Mouse (Mus musculus): Measurements from ENCODE around the gene Cldn11. TPM values are rescaled to one million over a fixed set of nuclear protein-coding genes. Genes with fewer than 3 reads are reported as not detected.

Cldn11 gene
- total RNA-seq, 2 experiments from 2014 or later = 10.7 to 15.3 TPM

DNA sequence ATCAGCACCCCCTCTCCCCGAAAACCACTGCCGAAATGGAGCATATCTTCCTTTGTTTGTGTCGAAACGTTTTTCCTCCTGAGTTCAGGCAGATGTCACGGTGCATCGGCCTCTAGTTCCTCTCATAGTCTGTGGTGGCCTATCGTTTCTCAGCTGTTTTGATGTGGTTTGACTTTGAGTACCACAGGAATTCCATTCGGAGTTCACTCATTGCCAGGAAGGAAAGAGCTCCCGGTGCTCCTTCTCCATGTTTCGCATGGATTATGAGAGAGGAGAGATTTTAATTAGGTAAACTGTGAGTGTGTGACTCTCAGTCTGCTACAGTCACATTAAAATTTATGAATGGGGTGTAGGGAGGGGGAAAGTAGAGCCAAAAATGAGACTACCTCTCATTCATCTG is 10.3 kb downstream of the Cldn11 start:
- DNase-seq = no peak

DNA sequence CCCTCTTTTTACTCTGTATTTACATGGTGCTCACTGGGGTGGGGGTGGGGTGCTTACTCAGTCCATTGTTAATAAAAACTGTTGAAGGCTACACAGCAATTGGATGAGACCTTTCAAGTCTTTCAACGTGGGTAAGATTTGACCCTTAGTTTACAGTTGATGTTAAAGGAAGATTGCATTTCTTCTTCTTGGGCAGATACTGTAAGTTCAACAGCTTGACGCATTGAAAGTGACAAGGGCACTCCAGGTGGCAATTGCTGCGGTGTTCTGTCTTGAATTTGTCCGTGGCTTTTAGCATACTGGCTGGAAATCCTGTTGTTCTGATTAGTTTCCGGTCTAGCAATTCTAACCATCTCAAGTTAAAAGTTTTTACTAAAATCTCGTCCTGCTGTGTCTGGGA is 11.6 kb downstream of the Cldn11 start:
- DNase-seq = no peak

DNA sequence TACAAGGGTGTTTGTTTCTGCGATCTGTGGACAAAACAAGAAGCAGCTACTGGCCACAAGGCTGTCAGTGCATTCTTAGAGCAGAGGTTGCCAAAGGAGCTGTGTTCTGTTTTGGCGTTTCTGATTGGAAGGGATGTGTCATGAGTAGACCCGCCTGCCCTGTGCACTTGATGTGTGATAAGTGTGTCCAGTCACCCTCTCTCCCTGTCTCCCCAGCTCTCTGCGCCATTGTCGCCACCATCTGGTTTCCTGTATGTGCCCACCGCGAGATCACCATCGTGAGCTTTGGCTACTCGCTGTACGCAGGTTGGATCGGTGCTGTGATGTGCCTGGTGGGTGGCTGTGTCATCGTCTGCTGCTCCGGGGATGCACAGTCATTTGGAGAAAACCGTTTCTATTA is 13.1 kb downstream of the Cldn11 start:
- no peak for DNase-seq

DNA sequence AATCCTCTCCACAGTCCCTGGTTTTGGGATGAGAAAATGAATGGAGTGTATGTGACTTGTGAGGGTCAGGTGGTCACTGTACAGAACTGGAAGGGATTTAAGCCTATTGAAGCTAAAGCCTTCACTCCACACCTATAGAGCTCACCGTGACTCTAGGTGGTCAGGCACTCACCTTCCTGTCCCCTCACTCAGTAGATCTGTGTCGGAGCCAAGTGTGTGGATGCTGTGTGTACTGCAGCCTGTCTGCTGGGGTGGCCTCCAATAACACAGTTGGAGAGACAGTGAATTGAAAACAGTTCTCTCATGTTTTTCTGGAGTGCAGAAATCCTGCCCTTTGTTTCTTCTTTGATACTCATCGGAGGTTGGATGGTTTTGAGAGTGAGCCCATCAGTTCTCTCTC is 16.1 kb downstream of the Cldn11 start:
- DNase-seq = no peak

DNA sequence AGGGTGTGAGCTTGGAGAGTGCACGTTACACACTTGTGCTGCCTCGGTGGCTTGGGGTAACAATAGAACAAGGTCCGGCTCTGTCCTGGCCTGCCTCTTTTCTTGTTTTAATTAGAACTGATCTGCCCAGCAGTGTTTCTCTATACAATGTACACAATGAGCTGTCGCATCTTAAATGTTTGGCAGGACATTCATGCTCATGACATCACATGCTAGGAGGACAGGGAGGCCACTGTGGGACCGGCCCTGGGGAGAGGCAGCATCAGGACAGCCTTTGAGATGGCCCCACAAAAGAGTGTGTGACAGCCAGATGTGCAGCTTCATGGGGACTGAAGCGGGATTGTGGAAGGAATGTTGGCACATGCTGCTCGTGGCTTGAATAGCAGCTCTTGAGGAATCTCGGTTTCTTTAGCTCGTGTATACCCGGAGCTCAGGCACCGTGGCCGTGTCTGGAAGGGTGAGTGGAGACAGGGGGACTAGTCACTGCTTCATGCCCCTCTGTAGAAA is 16.7 kb downstream of the Cldn11 start:
- no peak for DNase-seq

DNA sequence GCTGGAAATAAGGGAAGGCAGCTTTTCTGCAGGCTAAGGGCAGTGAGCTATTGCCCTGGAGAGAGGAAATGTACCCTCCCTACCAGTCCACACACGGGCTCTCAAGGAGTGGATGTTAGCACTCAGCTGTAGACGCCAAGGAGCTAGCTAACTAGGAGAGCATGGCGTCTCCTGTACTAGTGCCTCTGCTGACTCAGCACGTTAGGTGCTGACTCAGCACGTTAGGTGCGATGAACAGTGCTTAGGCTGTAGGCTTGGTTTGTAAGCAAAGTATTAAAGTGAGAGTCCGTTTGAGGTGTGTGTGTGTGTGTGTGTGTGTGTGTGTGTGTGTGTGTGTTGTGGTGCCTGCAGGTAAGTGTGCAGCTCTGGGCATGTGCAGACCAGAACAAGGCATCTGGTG is 40.6 kb downstream of the Cldn11 start:
- DNase-seq = no peak

DNA sequence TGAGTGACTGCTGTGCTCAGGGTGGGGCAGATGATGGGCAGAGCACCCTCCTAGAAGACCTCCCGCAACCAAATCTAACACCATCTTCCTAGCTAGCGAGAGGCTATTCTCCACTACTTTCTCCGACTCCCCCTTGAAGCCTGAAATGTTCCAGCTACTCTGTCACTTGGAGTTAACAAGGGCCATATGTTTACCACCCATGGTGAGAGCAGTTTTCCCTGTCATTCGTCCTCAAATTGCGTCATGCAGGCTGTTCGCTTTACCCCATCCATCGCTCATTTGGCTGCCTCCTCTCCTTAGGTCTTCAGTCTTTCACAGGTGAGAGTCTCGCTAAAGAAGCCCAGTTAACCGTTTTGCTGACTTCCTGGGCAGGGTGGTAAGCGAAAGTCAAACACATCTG is 41.7 kb downstream of the Cldn11 start:
- no peak for DNase-seq

DNA sequence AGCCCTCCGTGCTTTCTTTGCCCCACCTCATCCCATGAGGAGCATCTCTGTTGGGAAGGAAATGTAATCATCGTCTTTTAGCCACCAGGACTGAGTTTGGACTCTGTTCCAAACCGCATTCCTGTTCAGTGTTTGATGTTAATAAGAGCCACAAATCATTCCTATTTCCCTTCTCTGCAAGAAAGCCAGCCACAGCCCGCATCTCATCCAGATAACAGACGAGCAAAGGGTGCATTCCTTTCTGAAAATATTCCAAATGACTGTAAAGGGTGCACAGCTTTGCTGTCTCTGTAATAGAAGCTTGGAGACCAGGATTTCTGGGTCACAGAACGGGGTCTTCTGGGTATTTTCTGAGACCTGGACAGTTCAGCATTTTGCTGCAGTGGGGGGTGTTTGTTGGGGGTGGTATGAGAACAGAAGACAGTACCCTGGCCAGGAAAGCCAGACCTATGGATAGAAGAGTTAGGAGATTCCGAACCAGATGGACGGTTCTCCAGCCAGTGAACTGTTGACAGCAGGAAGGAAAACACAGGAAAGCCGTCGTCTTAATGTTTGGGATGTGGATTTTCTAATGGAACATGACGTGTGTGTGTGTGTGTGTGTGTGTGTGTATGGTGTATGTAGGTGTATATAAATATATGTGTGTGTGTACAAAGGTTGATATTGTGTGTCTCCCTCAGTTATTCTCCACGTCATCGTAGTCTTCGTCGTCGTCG is 49.6 kb downstream of the Cldn11 start:
- no peak for DNase-seq

DNA sequence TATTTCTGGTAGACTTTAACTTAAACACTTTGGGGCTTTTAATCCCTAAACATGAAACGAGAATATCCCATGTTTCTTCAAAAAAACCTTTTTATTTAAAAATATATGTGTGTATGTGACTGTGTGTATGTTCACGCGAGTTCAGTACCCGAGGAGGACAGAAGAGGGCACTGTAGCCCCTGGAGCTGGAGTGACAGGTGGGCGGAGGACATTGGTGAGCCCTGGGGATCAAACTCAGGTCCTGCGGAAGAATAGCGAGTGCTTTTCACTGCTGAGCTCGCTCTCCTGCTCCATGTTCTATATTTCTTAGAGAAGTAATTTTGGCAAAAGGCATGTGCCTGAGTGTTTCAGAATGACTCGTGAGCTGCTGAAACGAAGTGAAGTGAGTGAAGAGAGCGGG is 54.2 kb downstream of the Cldn11 start:
- no peak for DNase-seq

DNA sequence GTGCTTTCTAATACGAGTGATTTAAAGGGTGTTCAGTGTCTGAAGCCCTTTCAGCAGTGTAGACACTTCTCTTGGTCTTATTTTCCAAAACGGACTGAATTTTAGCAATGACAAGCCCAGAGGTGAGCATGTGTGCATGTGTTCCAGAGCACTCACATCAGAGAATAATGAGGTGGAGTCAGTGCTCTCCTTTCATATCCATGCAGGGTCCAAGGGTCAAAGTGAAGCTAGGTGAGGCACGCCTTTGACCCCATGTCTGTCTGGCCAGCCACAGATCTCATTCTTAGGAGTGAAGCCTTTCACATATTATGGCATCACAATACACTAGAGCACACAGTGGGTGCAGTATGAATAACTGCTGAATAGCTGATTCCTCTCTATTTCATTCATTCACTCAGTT is 55.4 kb downstream of the Cldn11 start:
- DNase-seq = no peak

DNA sequence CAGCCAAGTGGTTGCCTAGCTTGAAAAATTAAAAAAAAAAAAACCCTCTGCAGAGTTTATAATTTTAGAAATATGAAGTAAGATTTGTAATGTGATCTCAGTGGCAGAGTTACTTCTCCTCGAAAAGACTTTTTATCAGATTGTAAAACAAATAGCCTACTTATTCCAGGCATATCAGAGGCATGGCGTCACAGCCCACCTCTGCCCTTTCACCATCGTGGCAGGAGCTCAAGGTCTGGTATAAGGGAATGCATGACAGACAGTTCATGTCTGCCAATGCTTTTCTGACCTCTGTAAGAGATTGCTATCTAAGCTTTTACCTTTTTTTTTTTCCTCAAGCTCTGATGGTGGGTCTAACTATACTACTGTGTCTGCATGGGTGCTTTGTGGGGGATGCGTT is 58.3 kb downstream of the Cldn11 start:
- DNase-seq = peak; percentile 36 to 49

DNA sequence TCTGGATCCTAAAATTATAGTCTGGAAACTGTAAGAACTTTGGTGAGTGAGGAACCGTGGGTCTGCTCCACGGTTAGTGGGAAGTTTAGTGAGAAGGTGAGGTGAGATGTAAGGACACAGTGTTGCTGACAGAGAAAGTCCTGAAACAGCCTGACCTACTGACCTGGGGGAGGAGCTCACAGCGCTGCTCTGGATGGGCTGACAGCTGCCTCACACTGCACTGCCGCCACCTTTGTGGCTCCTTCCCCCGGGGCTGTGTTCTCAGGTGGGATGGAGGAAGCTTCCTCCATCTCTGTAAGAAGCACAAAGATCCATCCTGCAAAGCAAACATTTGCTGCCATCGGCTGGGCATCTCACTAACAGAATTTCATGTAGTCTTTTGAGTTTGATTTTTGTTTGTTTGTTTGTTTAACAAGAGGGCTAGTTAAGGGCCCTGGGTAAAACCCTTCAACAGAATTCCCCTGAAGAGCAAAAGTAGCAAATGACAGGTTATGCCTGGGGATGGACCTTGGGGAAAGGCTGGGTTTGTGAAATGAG is 58.8 kb downstream of the Cldn11 start:
- DNase-seq = peak in 1 of 2 experiments; percentile 9

DNA sequence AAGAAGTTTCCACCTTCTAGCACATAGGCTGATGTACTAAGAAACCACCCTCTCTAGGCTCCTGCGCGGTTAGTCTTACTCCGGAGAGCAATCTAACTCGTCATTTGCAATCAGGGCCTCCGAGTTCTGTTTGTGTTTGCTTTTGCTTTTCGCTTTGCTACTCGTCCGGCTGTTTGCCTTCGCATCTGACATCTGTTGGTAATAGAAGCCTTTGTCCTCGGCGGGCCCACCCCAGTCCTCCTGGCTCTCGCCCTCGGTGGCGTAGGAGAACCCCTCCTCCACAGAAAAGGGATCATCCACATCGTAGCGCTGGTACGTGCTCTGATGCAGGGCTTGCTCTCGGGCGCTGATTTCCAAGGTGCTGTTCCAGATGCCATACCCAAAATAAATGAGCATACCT is 59.3 kb downstream of the Cldn11 start:
- DNase-seq = no peak

DNA sequence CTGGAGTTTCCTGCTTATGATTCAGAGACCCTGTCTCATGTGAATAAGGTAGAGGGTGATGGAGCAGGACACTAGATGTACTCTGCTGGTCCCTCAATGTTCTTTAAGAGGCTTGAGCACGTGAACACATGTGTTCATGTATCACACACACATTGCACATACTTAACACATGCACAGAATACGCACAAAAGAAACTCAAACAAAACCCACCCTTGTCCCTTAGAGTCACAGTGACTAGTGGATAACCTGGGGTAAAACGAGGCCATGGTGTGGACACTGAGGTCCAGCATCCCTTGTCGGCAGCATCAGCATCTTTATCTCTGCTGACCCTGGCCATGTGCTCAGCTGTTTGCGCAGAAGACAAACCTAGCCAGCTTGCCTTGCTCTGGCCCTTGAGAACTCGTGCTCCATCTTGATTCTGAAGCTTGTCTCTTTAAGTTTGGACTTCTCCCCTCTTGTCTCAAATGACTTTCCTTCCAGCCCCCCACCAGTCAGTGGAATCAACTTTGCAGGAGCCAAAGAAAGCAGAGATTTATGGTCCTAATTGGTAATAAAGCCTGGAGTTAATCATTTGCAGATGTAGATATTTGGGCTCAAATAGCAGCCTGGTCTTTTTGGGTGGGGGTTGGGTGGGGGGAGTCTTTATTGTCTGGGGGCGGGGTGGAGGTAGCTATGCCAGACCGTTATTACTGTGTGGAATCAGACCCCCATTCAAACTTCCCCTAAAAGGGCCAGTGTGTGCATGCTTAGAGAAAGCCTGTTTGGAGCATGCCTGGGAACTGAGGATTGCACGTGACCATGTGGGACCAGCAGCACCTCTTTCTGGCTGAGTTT is 62.7 kb downstream of the Cldn11 start:
- DNase-seq = no peak

DNA sequence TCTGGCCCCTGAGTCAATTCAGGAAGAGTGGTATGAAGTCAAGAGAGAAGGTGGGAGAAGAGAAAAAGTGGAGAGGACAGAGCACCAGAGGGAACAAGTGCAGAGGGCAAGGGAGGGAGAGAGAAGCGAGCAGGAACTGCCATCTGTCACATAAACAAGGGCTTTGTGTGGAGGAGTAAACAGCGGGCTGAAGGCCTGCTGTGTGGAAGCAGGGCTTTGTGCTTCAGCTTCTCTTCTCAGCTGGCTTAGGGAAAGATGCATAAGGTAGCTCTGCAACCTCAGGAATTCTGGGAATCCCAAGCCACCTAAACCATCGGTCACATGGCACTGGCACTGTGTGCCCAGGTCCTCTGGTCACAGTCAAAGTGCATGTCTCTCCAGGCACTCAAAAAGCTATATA is 64.1 kb downstream of the Cldn11 start:
- no peak for DNase-seq

Other genes starting within 250 kb of the Cldn11 start
- gene Phc3, start 180.5 kb upstream of the Cldn11 start, total RNA-seq (2021) = 10 to 100 TPM; 31.3 to 35.2 TPM
- 10 to 100 TPM; 43.2 to 56.1 TPM for gene Prkci, start 154.2 kb upstream of the Cldn11 start, total RNA-seq (2021)
- 10 to 100 TPM; 36.1 to 38.7 TPM for gene Skil, start 54.9 kb upstream of the Cldn11 start, total RNA-seq (2021)
- 1 to 10 TPM; 3.5 to 4.8 TPM for gene Slc7a14, start 160.5 kb downstream of the Cldn11 start, total RNA-seq (2021)

Measured in adrenal gland, postnatal 36 days (tissue).